Mouse (Mus musculus) ES-Bruce4 (cell line): ENCODE measurements around the gene Stk16.

Experiments used
- CTCF ChIP-seq: IDR thresholded peaks from one replicate; pipeline ENCODE4 v1.8.1; 2011; ENCODE audit warnings: low read depth, low read length
- EP300 ChIP-seq: IDR thresholded peaks from 2 replicates; pipeline ENCODE4 v1.6.1; 2011; ENCODE audit warnings: low read depth, low read length; ENCODE audit not compliant: insufficient read depth
- POLR2A ChIP-seq: IDR thresholded peaks from one replicate; pipeline ENCODE4 v1.8.1; 2011; ENCODE audit warnings: low read length; ENCODE audit not compliant: insufficient read depth

GRCm38 (mm10) chr1:75191258-75191621 lies 19.4 kb upstream of the Stk16 start:
- no peak for TF ChIP-seq CTCF
- TF ChIP-seq POLR2A, result no peak
- no peak for TF ChIP-seq EP300
